Mouse (Mus musculus) cerebellum, postnatal 14 days (tissue): ENCODE results near the gene Ermn.

Source experiments
- DNase-seq, 2 experiments: peaks; one replicate each; pipeline ENCODE4 v3.0.0; 2021; ENCODE audit warnings: mixed read lengths in 2 of 2

Gene Ermn

DNA sequence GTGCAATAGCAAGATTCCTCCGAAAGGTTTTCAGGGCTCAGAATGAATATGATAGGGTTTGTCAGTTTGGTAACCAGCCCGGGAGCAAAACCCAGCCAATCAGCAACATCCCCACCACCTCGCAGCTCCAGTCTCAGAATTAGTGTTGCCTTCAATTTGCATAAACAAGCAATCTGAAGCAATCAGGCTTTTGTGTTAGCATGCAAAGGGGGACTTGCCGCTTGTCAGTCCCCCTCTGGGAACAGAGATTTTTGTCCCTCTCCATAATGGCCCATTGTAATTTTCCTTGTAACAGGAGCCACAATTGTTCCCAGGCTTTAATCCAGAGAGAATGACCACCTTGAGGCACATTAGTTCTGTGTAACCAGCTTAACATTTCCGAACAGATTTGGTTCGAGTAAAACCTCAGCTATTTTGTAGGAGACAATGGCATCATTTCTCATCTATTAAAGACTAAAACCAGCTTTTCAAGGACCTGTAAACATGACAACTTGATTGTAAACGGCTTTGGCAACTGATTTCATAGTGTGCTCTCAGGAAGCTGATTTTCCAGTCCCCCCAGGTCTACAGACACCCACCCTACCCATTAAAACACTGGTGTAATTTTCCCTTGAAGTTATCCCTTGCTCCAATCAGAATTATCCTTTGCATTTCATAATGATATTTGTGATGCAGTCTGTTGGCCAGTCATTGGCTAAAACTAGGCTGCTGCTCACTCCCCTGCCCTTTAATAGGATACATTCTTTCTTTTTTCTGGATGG lies at the start of gene Ermn:
TSS of gene Ermn (minus strand) at position 44 of the 761 bp plus-strand sequence.
- no peak for DNase-seq

DNA sequence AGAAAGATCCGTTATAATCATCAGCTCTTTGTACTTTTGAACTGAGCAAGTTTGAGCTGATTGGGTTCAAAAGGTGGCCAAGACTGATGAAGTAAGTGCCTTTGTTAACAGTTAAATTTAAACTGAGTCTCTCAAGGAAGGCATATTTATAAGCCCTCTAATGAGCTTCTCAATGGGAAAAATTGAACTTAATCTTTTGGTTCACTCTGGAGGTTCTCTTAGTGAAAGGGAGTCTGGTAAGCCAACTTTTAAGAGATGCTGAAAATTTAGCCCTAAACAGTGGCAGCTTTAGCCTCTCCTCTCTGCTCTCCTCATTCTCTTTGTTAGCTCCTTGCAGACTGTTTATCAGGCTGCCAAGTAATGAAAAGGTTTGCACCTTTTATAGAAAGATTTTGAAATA lies 42.2 kb upstream of the Ermn start:
- DNase-seq: no peak

DNA sequence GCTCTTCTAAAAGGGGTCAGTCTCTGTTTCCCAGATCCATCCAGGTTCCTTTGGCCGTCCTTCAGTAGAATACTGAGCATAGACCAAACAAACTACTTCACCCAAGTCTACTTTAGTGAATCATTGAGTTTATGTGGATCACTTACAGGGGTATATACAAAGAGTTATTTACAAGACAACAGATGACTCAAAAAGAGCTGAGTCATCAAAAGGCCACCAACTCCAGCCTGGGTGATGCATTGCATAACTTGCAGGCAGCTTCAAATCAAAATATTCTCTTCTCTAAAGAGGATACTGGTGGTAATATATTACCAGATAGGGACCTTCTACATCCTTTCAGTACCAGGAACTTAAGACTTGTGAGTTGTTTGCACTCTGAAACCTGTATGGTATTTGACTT lies 33.8 kb upstream of the Ermn start:
- DNase-seq: no peak

DNA sequence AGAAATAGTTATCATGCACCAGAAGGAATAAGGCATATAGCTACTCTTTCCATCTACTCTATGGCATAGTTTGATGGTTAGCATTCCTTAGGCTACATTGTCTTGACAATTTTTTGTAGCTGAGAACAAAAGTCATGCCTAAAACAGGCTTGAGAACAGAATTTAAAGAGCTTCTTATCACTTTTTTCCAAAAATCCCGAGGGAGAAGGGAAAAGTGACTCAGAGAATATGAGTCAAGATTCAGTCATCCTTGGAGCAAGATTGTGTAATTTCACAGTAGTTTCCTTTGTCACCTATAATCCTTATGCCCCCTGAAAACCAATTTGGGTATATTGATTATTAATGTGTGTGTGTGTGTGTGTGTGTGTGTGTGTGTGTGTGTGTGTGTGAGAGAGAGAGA lies 27.2 kb upstream of the Ermn start:
- DNase-seq: no peak

DNA sequence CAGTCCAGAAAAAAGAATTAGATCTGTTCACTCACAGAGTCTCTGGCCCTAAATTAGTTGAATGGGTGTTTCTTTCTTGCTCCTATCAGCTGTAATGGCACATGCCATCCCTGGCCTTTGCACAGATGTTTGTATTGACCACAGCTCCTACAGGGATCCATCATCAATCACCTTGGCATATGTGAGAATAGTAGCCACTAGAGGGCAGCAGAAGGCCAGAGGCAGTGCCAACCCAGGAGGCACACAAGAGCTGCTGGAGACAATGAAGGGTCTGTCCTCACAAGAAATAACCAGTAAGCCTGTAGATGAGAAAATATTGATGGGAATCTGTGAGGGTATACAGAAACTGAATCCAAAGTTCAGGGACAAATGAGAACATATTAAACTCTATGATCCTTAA lies 2.7 kb upstream of the Ermn start:
- DNase-seq: peak; percentile 79 to 81

DNA sequence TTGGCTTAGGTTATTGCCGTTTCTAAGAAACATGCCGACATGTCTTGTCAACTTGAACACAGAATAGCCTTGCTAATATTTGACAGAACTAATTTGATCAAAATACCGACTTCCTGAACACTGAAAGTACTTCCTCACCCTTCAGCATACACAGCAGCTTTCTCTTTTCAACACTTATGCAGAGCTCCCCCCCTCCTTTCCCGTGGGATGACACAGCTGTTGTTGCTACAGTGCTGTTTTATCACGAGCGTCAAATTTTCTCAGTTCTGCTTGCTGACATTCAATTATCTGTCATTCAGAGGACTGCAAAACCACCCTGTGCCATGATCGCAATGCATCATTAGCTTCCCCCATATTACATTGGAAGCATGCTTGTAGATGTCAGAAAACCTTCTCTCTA lies 10.8 kb downstream of the Ermn start:
- DNase-seq: no peak

DNA sequence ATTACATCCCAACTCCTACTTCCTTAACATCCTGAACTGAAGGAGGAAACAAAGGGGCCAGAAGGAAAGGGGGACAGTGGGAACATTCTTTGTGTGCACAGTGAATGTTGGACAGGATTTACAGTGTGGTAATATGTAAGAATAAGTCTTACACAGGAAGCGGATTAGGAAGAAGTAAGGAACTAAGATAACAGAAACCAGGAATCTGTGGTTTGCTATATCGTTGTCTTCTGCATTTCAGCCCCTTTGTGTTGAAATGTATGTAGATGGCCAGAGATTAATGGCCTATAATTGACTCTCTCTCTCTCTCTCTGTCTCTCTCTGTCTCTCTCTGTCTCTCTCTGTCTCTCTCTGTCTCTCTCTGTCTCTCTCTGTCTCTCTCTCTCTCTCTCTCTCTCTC lies 15.7 kb downstream of the Ermn start:
- no peak for DNase-seq

DNA sequence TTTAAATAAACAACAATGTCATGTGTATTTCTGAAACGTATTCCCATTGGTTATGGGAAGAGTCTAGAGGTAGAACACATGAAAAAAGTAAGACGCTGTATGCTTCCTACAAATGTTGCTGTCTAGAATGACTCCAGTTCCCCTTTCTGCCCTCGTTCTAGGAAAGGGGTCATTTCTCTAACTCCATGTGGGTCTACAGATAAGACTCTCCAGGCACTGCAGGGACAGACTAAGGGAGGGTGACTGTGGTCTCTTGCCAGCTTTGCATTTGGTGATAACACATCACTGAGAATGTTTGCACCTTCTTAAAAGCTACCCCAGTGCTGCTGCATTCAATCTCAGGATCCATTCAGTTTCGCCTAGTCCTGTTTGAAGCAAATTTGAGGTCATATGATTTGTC lies 17.0 kb downstream of the Ermn start:
- DNase-seq: no peak

DNA sequence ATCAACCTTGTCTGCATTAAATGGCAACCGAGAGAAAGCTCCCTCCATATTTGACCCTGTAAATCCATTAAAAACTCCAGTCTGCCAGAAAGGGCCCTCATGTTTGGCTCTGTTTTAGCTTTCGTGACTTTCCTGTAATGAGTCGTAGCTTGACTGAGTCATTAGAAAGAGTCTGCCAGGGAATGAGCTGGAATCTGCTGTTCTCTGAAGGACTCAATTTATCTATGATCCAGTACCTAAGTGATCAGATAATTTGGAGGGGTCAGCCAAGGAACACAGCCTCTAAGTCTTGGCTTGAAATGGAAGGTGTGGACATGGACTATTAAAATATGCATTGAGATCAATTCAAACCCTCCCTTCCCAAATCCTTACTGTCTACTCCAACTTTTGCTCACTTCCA lies 21.2 kb downstream of the Ermn start:
- no peak for DNase-seq

DNA sequence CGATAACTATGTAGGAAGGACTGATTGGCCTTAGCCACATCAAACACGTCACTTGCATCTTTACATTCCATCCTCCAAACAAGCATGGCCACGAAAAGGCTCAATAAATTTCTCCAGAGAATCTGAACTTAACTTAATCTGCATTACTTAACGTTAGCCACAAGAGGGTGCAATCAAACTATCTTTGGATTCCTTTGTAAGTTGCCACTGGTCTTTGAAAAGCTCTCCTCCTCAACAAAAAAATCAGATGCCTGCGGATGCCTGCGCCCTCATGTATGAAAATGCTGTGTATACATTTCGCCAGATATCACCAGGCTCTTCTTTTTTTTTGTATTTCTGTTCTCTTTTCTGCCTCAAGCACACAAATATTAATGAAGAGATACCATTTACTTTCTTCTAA lies 23.3 kb downstream of the Ermn start:
- peak; percentile 26 to 71 for DNase-seq

DNA sequence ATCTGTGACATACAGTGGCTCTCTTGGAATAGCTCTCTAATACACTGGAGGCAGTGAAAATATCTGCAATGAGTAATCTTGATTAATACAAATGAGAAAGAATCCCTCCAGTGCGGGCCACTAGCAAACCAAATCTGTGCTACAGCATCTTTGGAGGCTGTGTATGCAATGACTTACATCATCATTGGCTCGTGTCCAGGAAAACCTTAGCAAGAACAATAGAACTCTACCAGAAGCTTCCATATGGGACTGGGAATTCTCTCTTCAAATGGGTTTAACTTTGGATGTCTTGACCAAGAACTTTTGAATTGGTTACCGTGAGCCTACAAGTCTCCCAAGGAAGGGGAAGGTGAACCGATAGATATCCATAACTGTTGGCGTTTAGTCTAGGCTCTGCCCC lies 25.9 kb downstream of the Ermn start:
- DNase-seq: no peak

DNA sequence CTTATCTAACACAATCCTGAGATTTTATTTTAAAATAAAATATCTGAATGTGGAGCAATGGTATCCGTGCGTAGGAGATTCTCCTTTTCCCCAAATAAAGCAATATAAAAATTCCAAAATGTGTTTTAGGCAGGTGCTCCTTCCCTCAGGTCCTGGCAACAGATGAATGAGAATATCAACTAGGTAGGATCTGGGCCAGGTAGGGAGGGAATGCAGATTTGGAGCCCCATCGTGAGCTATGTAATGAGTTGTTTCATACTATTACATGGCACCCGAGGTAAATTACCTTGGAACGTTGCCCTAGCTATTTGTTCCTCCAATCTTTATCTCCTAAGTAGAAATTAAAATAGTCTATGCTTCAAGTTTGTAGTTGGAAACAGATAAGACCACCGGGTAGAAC lies 29.1 kb downstream of the Ermn start:
- peak; percentile 38 to 62 for DNase-seq

DNA sequence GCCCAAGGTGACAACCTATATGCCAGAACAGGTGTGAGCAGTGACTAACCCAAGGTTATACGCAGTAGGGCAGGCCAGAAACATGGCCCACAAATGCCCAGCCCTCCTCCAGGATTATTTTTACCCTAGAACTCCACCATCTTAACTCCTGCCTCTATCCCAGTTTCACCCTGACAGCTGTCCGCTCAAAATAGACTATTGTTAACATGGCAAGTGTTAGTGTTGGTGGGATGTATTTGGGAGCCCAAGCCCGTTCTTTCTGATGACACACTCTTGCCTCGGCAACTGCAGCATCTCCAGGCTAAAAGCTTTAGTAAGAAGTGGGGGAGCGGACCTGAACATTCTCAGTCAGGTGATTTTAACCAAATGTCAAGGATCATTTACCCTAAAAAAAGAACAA lies 45.6 kb downstream of the Ermn start:
- no peak for DNase-seq

DNA sequence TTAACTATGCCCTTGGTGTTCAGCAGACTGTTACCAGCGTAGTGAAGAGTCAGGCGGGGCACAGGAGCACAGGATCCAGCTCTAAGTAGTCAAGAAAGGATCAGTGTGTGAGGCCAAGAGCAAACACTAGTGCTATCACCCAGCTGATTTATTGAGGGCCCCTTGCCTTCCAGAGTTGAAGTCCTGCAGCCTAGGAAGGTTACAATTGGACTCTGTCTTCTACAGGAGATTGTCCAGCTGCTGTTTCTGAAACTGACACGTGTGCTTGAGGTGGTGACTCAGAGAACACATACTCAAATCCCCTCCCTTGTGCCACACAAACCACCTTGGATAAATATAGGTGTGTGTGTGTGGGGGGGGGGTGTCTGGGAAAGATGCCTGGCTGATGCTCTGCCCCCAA lies 51.2 kb downstream of the Ermn start:
- no peak for DNase-seq

DNA sequence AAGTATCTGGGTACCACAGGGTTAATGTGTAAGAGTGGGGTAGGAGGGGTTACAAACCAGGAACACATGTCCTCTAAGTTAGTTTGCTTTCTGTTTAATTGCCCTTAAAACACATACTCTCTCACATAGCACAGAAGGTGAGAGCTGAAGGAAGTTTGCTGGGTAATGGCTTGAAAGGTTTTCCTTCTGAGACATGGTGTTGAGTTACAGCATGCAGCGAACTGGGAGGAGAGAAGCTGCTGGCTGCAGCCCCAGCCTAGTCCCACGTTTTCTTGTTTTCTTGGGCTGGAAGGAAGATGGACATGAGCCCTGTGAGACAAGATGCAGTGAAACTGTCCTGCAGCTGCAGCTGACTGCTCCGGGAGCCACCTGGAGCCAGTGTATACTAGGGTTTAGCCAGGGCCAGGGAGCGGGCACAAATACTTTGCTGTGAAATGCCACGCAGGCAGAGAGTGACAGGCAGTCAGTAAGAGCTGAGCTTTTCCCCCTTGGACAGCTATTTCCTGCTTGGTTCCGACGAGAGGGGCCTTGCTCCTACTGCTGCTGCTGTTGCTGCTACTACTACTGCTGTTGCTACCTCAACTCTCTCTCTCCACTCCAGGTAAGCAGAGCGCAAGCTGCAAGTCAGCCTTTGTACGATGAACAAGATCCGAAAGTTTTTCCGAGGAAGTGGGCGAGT lies 54.8 kb downstream of the Ermn start, which contains the start of gene Galnt5:
TSS of gene Galnt5 (plus strand) at position 133 of the 679 bp plus-strand sequence.
- DNase-seq: no peak
